Mouse (Mus musculus) thymus, adult 2 months (tissue): ENCODE results near the gene Hnrnpd.

ENCODE experiments used
- CTCF ChIP-seq: fragments of 200-500 bp; IDR thresholded peaks from 2 replicates; pipeline ENCODE4 v1.5.1; 2012; ENCODE audit warnings: mild to moderate bottlenecking, control low read depth, low read length, moderate library complexity, borderline replicate concordance; ENCODE audit not compliant: control insufficient read depth, poor library complexity, insufficient read depth; ENCODE audit errors: extremely low read depth
- POLR2A ChIP-seq: fragments of 200-500 bp; IDR thresholded peaks from 2 replicates; pipeline ENCODE4 v1.6.1; 2012; ENCODE audit warnings: mild to moderate bottlenecking, low read length, control low read depth, moderate library complexity; ENCODE audit not compliant: control insufficient read depth, poor library complexity, insufficient read depth; ENCODE audit errors: extremely low read depth

- TF ChIP-seq CTCF = no peak
- no peak for TF ChIP-seq POLR2A
These were observed 1.0 kb downstream of the Hnrnpd start for GRCm38 (mm10) chr5:99977516-99978301.
